Mouse (Mus musculus) brain, embryonic 14.5 days (tissue): ENCODE data around the gene Kcnma1. TPM values are rescaled to one million over a fixed set of nuclear protein-coding genes. Genes with fewer than 3 reads are reported as not detected.

Experiments used
- DNase-seq: peaks from one replicate; pipeline ENCODE4 v3.0.0-alpha.2; 2011; ENCODE audit warnings: low read depth
- CTCF ChIP-seq: fragments of 200-500 bp; IDR thresholded peaks from 2 replicates; pipeline ENCODE4 v1.5.1; 2012; ENCODE audit warnings: inconsistent platforms, mild to moderate bottlenecking, moderate library complexity, borderline replicate concordance; ENCODE audit not compliant: insufficient read depth, insufficient read length; ENCODE audit errors: extremely low read depth
- POLR2A ChIP-seq: fragments of 200-500 bp; IDR thresholded peaks from 2 replicates; pipeline ENCODE4 v1.6.1; 2012; ENCODE audit warnings: mild to moderate bottlenecking, inconsistent platforms, borderline replicate concordance; ENCODE audit not compliant: poor library complexity, insufficient read depth, insufficient read length, severe bottlenecking; ENCODE audit errors: extremely low read depth
- polyA plus RNA-seq: library from polyadenylated mRNA; depleted of rRNA; stranded (reverse); fragments of >200 nt; gene quantifications from 2 replicates; pipeline ENCODE4 v1.2.3, GENCODE M21; 2012

The Kcnma1 gene
- polyA plus RNA-seq, 1 experiment: 18.3 TPM

DNA sequence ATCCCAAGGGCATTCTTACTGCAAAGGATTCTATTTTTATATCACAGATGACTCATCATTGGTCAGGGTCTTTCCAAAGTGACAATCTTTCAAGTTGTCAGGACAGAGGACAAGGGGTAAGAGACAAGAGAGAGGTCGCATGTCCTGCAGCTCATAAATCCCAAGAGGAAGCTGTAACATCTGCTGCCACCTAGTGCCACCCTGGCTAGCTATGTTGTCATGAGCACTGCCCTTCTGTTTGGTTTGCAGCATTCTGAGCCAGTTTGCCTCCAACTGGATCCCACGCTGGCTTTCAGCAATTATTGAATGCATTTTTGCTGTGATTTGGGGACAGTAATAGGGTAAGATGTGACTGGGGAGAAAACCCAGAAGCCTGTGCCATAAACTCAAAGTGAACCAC is 373.6 kb downstream of the Kcnma1 start:
- no peak for DNase-seq
- TF ChIP-seq CTCF (no peak), POLR2A (no peak)

DNA sequence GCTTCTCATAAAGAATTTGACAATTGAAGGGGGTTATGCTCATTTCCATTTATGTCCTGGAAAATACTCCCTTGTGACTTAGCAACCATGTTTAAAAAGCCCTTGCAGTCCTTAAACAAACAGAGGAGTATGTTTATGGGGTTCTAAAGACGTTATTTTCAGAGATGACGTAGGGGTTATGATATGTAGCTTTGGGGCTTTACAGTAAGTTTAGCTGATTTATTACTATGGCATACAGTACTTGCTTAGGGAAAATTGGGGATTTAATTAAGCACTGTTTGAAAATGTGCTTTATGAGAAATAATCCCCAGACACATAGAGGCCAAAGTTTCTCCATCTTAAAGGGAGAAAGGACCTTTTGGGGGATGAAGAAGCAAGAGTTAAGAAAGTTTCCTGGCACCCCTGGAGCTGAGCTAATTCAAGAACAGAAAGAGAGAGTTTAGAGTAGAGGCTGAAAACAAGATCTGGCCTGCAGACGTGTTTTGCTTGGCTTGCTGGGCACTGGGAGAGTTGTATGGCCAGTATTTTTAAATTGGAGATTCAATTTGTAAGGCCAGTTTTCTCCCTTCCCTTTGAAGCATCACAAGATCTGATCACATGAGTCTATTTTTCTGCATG is 376.1 kb downstream of the Kcnma1 start:
- TF ChIP-seq POLR2A: no peak
- no peak for TF ChIP-seq CTCF
- no peak for DNase-seq

DNA sequence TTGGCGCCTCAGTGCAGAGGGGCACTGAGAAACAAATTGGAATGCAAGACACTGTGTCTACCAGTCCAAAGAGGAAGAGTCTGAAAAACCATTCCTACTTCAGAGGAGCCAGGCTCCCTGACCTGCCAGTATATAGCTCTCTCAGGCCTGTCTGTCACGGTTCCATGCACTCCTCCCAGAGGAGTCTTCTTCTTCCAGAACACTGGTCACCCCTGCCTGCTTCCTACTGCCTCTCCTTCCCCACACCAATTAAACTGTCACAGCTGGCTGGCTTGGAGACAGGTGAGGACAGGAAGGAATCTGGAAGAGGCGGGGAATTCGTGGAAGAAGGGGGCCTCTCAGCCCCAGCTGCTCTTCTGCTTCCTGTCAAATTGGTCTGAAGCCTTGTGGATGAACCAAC is 378.4 kb downstream of the Kcnma1 start:
- DNase-seq: peak; percentile 40
- no peak for TF ChIP-seq POLR2A

- DNase-seq: no peak
Observed at GRCm38 (mm10) chr14:23633011-23633595, 381.2 kb downstream of the Kcnma1 start.

DNA sequence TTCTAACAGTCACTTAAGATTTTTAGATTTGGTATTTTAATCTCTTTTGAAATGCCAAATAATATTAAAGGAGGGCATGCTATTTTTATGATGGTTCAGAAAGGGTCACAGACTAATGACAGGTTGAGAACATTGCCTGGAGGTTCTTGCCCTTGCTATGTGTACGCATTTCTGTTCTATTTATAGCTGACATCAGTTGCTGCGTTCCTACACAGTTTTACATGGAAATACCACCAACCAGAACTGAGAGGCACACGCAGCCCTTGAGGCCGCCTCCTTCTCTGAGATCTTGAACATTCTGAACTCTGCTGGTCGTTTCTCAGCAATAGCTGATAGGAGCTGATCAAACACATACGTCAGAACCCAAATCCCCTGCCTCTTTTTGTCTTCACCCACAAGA is 387.4 kb downstream of the Kcnma1 start:
- no peak for TF ChIP-seq CTCF
- TF ChIP-seq POLR2A: no peak
- DNase-seq: no peak

More at GRCm38 (mm10) chr14:23633011-23633595, 381.2 kb downstream of the Kcnma1 start:
- TF ChIP-seq POLR2A: no peak
- TF ChIP-seq CTCF: no peak

- TF ChIP-seq POLR2A (no peak), CTCF (no peak)
Observed at GRCm38 (mm10) chr14:23626114-23626513, 388.2 kb downstream of the Kcnma1 start.

GRCm38 (mm10) chr14:23625436-23625835 is 388.9 kb downstream of the Kcnma1 start:
- no peak for TF ChIP-seq CTCF
- no peak for TF ChIP-seq POLR2A
- DNase-seq: no peak

More at GRCm38 (mm10) chr14:23626114-23626513, 388.2 kb downstream of the Kcnma1 start:
- DNase-seq: no peak

DNA sequence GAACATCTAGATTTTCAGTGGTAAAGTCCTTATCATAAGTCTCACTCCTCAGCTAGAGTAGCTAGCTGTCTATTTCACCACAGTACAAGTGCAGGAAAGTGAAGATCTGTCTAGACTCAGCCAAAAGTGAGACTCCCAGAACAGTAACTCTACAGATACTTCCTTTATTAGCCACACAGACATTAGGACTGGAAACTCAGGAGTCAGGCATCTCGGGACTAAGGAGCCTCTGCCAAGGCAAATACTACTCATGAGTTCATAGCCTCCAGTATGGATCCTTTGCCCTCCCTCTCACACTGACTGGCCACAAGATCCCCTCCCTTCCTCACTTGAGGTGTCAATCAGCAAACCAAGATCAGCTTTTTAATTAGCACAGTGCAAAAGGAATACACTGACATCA is 389.8 kb downstream of the Kcnma1 start:
- no peak for DNase-seq
- TF ChIP-seq POLR2A (no peak), CTCF (no peak)

GRCm38 (mm10) chr14:23620685-23621084 is 393.6 kb downstream of the Kcnma1 start:
- TF ChIP-seq CTCF: no peak
- no peak for TF ChIP-seq POLR2A
- DNase-seq: no peak

DNA sequence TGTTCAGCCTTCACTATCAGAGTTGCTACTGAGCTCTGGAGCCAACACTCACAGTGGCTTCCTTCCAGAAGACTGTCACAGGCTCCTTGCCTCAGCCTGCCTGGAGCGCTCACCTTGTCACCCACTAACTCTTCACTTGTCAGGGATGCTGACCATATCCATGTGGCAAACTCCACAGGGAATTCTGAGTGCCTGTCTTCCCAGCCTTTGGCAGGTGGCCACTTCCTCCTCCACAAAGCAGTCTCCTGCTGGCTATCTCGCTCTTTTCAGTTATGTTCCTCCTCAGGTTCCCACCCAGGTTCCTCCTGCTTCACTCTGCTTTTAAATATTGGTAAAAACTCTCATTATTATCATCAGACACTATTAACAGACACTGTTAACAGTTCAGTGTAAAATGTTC is 395.3 kb downstream of the Kcnma1 start:
- DNase-seq: no peak
- TF ChIP-seq CTCF: no peak
- TF ChIP-seq POLR2A: no peak

- no peak for TF ChIP-seq POLR2A
- no peak for TF ChIP-seq CTCF
- DNase-seq: no peak
Observed at GRCm38 (mm10) chr14:23618081-23618480, 396.2 kb downstream of the Kcnma1 start.

GRCm38 (mm10) chr14:23610054-23610453 is 404.2 kb downstream of the Kcnma1 start:
- DNase-seq: no peak
- TF ChIP-seq CTCF (no peak), POLR2A (no peak)

DNA sequence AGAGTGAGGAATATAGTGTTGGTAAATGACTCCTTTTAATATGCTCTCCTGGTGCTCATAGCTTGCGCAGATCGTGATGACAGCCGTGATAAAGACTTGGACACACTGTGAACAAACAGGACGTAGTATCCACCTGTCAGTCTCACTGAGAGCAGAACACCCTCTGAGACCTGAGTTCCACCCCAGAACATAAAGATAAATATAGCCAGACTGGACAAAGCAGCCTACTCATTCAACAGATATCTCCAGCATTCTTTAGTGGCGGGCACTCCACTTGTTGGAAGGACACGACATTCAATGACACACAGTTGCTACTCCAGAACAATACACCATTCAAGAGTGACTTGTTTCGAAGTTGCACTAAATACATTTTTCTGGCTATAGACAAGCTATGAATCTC is 408.6 kb downstream of the Kcnma1 start:
- DNase-seq: no peak
- no peak for TF ChIP-seq POLR2A

DNA sequence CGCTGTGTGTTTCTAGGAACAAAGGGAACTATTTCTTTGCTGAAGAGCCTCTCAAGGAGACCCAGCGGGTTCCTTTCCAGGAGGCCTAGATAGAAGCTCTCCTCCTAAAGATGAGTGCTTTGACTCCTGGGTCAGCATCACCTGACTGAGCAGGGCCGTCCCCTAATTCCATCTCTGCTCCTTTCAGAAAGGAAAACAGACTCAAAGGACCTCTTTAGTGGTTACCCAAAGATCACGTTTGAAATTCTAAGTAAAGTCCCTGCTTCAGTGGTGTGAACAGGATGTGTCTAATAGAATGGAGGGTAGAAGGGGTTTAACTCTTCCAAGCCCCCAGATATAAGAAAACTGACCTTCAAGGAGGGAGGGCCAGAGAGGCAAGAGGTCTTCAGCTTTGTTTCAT is 411.4 kb downstream of the Kcnma1 start:
- TF ChIP-seq CTCF (no peak), POLR2A (no peak)
- no peak for DNase-seq
